Mouse (Mus musculus) liver, postnatal 0 days (tissue): ENCODE measurements at regions not wholly inside any gene's neighbourhood (a gene's known extent, or its start where the extent isn't known, plus 50 kb on each side); places are given as distances from the start of the nearest gene placed in this dataset.

Source experiments
- ATAC-seq: fragments of 200-750 bp; cut with Nextera tagmentation; 2 replicates; pipeline ENCODE4 v1.8.0; 2017; ENCODE audit warnings: mild to moderate bottlenecking, moderate library complexity
- DNase-seq: peaks from one replicate; pipeline ENCODE4 v3.0.0-alpha.2; 2016
- H3K27ac ChIP-seq: fragments of 300-500 bp; sonication (generic); 2 replicates; pipeline ENCODE4 v1.5.1; 2014; ENCODE audit warnings: antibody characterized with exemption, moderate library complexity, mild to moderate bottlenecking, low read depth
- H3K27me3 ChIP-seq: fragments of 300-500 bp; sonication (generic); 2 replicates; pipeline ENCODE4 v1.6.1; 2014; ENCODE audit warnings: low read length, control low read depth, mixed read lengths; ENCODE audit not compliant: insufficient read depth
- H3K36me3 ChIP-seq: fragments of 300-500 bp; sonication (generic); replicated peaks from 2 replicates; pipeline ENCODE4 v1.6.1; 2014; ENCODE audit warnings: mild to moderate bottlenecking, control low read depth, low read length, moderate library complexity, mixed read lengths; ENCODE audit not compliant: insufficient read depth
- H3K4me1 ChIP-seq: fragments of 300-500 bp; sonication (generic); 2 replicates; pipeline ENCODE4 v1.6.1; 2014; ENCODE audit warnings: antibody characterized with exemption, mild to moderate bottlenecking, control low read depth; ENCODE audit not compliant: insufficient read depth
- H3K4me2 ChIP-seq: fragments of 300-500 bp; sonication (generic); 2 replicates; pipeline ENCODE4 v1.6.1; 2014; ENCODE audit warnings: low read depth, mild to moderate bottlenecking, low read length, moderate library complexity, mixed read lengths
- H3K4me3 ChIP-seq: fragments of 300-500 bp; sonication (generic); 2 replicates; pipeline ENCODE4 v1.5.1; 2014; ENCODE audit warnings: low read depth, low read length
- H3K9ac ChIP-seq: fragments of 300-500 bp; sonication (generic); replicated peaks from 2 replicates; pipeline ENCODE4 v1.6.1; 2014; ENCODE audit warnings: mild to moderate bottlenecking, moderate library complexity
- H3K9me3 ChIP-seq: fragments of 300-500 bp; sonication (generic); 2 replicates; pipeline ENCODE4 v1.6.1; 2016; ENCODE audit warnings: mild to moderate bottlenecking, control low read depth, low read length, mixed read lengths
- CTCF ChIP-seq: sonication (generic); IDR thresholded peaks from 2 replicates; pipeline ENCODE4 v1.5.1; 2016; ENCODE audit warnings: antibody characterized with exemption, low read depth
- EP300 ChIP-seq: IDR thresholded peaks from 2 replicates; pipeline ENCODE4 v1.6.1; 2016; ENCODE audit warnings: antibody characterized with exemption, low read depth, mild to moderate bottlenecking
- WGBS: fragments of 180-500 bp; shearing (Covaris S2); extraction: QIAGEN DNeasy Blood & Tissue Kit; methylation state at CpG from one replicate; pipeline ENCODE4 v1.1.7; 2014; ENCODE audit not compliant: insufficient replicate concordance; 5-methylcytosine and 5-hydroxymethylcytosine counted together

GRCm38 (mm10) chr13:97847561-97847960 lies 87.1 kb upstream of the Gm10260 start:
- H3K4me1 ChIP-seq, result no peaks in the 10 kb centered on the region
- TF ChIP-seq EP300 (no peak), CTCF (no peak)
- no peak overlapping the region for H3K27ac ChIP-seq
- H3K9ac ChIP-seq, result no peak overlapping the region
- no peaks in the 10 kb centered on the region for H3K9me3 ChIP-seq
- no peaks in the 10 kb centered on the region for H3K27me3 ChIP-seq
- no peak for DNase-seq
- no peak overlapping the region for H3K4me3 ChIP-seq
- H3K4me2 ChIP-seq, result no peak overlapping the region
- WGBS, result 84% methylated on average over 6 of the region's 6 CpGs
- H3K36me3 ChIP-seq, result no peaks in the 10 kb centered on the region
- no peak for ATAC-seq

- Histone ChIP-seq H3K4me2 (no peak overlapping the region), H3K36me3 (no peaks in the 10 kb centered on the region), H3K9ac (no peak overlapping the region), H3K9me3 (no peaks in the 10 kb centered on the region), H3K4me3 (no peak overlapping the region), H3K27me3 (no peaks in the 10 kb centered on the region), H3K4me1 (no peaks in the 10 kb centered on the region), H3K27ac (no peak overlapping the region)
- TF ChIP-seq EP300, result no peak
- no peak for TF ChIP-seq CTCF
- 78% methylated on average over 5 of the region's 5 CpGs for WGBS
- ATAC-seq (no peak), DNase-seq (no peak)
Measured at GRCm38 (mm10) chr13:97845148-97845547, 84.7 kb upstream of the Gm10260 start.

GRCm38 (mm10) chr13:97842801-97843200 lies 82.4 kb upstream of the Gm10260 start:
- TF ChIP-seq EP300 (no peak), CTCF (no peak)
- Histone ChIP-seq H3K27ac (no peak overlapping the region), H3K9ac (no peak overlapping the region), H3K4me2 (no peak overlapping the region), H3K27me3 (no peaks in the 10 kb centered on the region), H3K36me3 (no peaks in the 10 kb centered on the region), H3K4me3 (no peak overlapping the region), H3K4me1 (no peaks in the 10 kb centered on the region), H3K9me3 (no peaks in the 10 kb centered on the region)
- no peak for ATAC-seq
- 63% methylated on average over 5 of the region's 5 CpGs for WGBS
- DNase-seq, result no peak

DNA sequence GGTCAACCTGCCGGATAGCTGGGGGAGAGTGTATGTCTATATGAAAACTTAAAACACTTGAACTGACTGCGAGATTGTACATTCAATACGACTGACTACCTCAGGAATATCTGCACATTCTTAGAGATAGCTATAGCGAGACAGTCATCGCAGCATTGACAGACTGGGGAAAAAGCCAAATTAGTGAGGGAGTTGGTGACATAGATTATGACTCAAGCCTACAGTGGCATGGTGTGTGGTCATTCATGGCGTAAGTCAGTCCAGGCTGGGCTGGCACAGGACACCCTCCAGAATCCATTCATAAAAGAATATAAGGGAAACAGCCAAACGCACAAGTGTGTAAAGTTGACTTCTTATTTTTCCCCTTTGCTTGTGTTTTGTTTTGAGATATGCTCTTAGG lies 81.1 kb upstream of the Gm10260 start:
- Histone ChIP-seq H3K4me1 (no peaks in the 10 kb centered on the region), H3K9ac (no peak overlapping the region), H3K36me3 (no peaks in the 10 kb centered on the region), H3K27me3 (no peaks in the 10 kb centered on the region), H3K4me3 (no peak overlapping the region), H3K9me3 (no peaks in the 10 kb centered on the region), H3K27ac (no peak overlapping the region), H3K4me2 (no peak overlapping the region)
- no peak for DNase-seq
- ATAC-seq, result no peak
- TF ChIP-seq EP300 (no peak), CTCF (no peak)
- 78% methylated on average over 7 of the region's 7 CpGs for WGBS

DNA sequence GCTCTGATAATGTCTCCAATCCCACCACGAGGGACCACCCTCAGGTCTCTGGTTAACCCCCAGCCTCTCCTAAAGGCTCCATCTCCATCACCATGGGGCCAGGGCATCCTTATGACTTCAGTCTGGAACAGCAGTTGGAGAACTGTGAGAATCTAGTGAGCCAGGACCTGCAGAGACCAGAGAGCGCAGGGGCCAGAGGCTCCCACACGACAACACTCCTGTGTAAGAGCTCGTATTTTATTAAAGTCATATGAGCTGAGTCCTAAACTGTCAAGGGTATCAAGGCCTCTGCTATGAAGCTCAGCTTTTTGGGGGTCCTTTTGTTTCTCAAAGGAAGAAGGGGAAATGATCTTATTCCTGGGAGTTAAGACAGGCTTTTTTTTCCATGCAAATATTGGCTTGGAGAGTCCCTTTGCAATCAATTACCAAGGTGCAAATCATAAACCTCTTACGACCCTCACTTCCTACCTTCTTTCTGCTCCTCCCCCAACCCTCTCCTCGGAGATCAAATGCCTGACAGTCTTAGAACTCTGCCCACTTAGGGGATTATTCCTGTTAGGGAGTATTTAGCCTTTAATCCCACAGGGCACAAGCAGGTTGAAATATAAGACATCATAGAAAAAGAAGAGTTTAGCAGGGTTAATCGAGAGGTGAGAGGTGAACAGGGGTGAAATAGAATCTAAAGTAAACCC lies 79.3 kb upstream of the Gm10260 start:
- no peaks in the 10 kb centered on the region for H3K27me3 ChIP-seq
- no peak overlapping the region for H3K27ac ChIP-seq
- no peaks in the 10 kb centered on the region for H3K4me1 ChIP-seq
- H3K36me3 ChIP-seq, result no peaks in the 10 kb centered on the region
- DNase-seq (no peak), ATAC-seq (no peak)
- H3K4me2 ChIP-seq, result no peak overlapping the region
- no peak overlapping the region for H3K4me3 ChIP-seq
- TF ChIP-seq EP300, result no peak
- TF ChIP-seq CTCF, result no peak
- 45% methylated on average over 7 of the region's 7 CpGs for WGBS
- no peak overlapping the region for H3K9ac ChIP-seq
- no peaks in the 10 kb centered on the region for H3K9me3 ChIP-seq

- no peak overlapping the region for H3K4me2 ChIP-seq
- H3K4me1 ChIP-seq, result no peaks in the 10 kb centered on the region
- no peak overlapping the region for H3K4me3 ChIP-seq
- DNase-seq (no peak), ATAC-seq (no peak)
- no peaks in the 10 kb centered on the region for H3K27me3 ChIP-seq
- TF ChIP-seq EP300, result no peak
- TF ChIP-seq CTCF, result no peak
- no peak overlapping the region for H3K9ac ChIP-seq
- H3K9me3 ChIP-seq, result no peaks in the 10 kb centered on the region
- H3K36me3 ChIP-seq, result no peaks in the 10 kb centered on the region
- no peak overlapping the region for H3K27ac ChIP-seq
- 72% methylated on average over 7 of the region's 7 CpGs for whole genome bisulfite sequencing
Measured at GRCm38 (mm10) chr13:97837443-97838000, 77.1 kb upstream of the Gm10260 start.

DNA sequence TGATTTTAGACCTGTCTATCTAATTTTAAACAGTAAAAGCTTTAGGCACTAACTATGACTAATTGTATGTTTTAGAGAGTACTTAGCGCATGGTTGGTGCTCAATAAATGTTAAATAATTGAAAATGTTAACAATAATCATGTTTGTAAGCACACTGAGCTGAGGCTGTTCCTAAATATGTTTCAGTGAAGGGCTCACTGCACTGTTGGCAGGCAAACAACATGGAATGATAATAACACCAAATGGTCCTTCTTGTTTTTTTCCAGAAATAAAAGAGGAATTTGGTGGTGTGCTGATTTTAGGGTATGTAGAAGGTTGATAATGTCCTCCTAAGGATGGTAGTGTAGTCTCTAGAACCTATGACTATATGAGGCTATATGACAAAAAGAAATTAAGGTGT lies 72.0 kb upstream of the Gm10260 start:
- Histone ChIP-seq H3K9me3 (no peaks in the 10 kb centered on the region), H3K4me3 (no peak overlapping the region), H3K9ac (no peak overlapping the region), H3K4me2 (no peak overlapping the region), H3K4me1 (no peaks in the 10 kb centered on the region), H3K27me3 (no peaks in the 10 kb centered on the region), H3K27ac (no peak overlapping the region), H3K36me3 (no peaks in the 10 kb centered on the region)
- WGBS, result 82% methylated on average over 1 of the region's 1 CpGs
- ATAC-seq (no peak), DNase-seq (no peak)
- TF ChIP-seq EP300, result no peak
- no peak for TF ChIP-seq CTCF
